Mouse (Mus musculus): ENCODE results near the gene Rps27a. TPM values are rescaled to one million over a fixed set of nuclear protein-coding genes. Genes with fewer than 3 reads are reported as not detected.
"Not testable (repeated sequence)": the region's sequence is repeated elsewhere in the genome, so short reads cannot be mapped to it uniquely, and the experiment has no call there.

Gene Rps27a
- polyA plus RNA-seq, 1 experiment = 89.4 TPM

GRCm38 (mm10) chr11:29560990-29561389 lies 13.1 kb upstream of the Rps27a start:
- no peak for DNase-seq (ENCODE audit: low read depth in 1 of 2, low spot score in 2 of 2)
- Histone ChIP-seq H3K4me1 (ENCODE audit: control insufficient read depth, insufficient read depth, insufficient read length) (no peaks in the 10 kb centered on the region), H3K4me3 (ENCODE audit: extremely low read depth, insufficient read depth, insufficient read length) (no peak overlapping the region), H3K27ac (ENCODE audit: insufficient read depth, low read length) (no peak overlapping the region), H3K36me3 (ENCODE audit: control insufficient read depth, insufficient read depth, low read length) (no peaks in the 10 kb centered on the region), H3K27me3 (ENCODE audit: control insufficient read depth, insufficient read depth, low read length) (no peaks in the 10 kb centered on the region)
- no peak for TF ChIP-seq CTCF (IDR thresholded peaks at IDR 0.05; ENCODE audit: extremely low read depth, insufficient read depth, insufficient read length, insufficient replicate concordance)
- no peak for TF ChIP-seq POLR2A (IDR thresholded peaks at IDR 0.05; ENCODE audit: low read depth, low read length)
- 83% methylated on average over 3 of the region's 3 CpGs for WGBS

- Histone ChIP-seq H3K27ac (ENCODE audit: insufficient read depth, low read length) (no peak overlapping the region), H3K36me3 (ENCODE audit: control insufficient read depth, insufficient read depth, low read length) (no peaks in the 10 kb centered on the region), H3K4me3 (ENCODE audit: extremely low read depth, insufficient read depth, insufficient read length) (no peak overlapping the region), H3K4me1 (ENCODE audit: control insufficient read depth, insufficient read depth, insufficient read length) (no peaks in the 10 kb centered on the region), H3K27me3 (ENCODE audit: control insufficient read depth, insufficient read depth, low read length) (no peaks in the 10 kb centered on the region)
- DNase-seq (ENCODE audit: low read depth in 1 of 2, low spot score in 2 of 2) = no peak
- WGBS = 86% methylated on average over 9 of the region's 9 CpGs
- TF ChIP-seq CTCF (IDR thresholded peaks at IDR 0.05; ENCODE audit: extremely low read depth, insufficient read depth, insufficient read length, insufficient replicate concordance) (no peak), POLR2A (IDR thresholded peaks at IDR 0.05; ENCODE audit: low read depth, low read length) (no peak)
Observed at GRCm38 (mm10) chr11:29560452-29560851, 12.5 kb upstream of the Rps27a start.

GRCm38 (mm10) chr11:29549425-29549778 lies 1.5 kb upstream of the Rps27a start:
- H3K27ac ChIP-seq (ENCODE audit: insufficient read depth, low read length) = no peak overlapping the region
- no peak overlapping the region for H3K4me3 ChIP-seq (ENCODE audit: extremely low read depth, insufficient read depth, insufficient read length)
- WGBS = 5% methylated on average over 1 of the region's 1 CpGs
- DNase-seq (ENCODE audit: low read depth in 1 of 2, low spot score in 2 of 2) = peak in 1 of 2 experiments; percentile 8
- H3K27me3 ChIP-seq (ENCODE audit: control insufficient read depth, insufficient read depth, low read length) = no peaks in the 10 kb centered on the region
- H3K4me1 ChIP-seq (ENCODE audit: control insufficient read depth, insufficient read depth, insufficient read length) = peaks cover 2% of the 10 kb centered on the region; the same call in 1 of the 2 replicates
- TF ChIP-seq CTCF (IDR thresholded peaks at IDR 0.05; ENCODE audit: extremely low read depth, insufficient read depth, insufficient read length, insufficient replicate concordance) = no peak
- TF ChIP-seq POLR2A (IDR thresholded peaks at IDR 0.05; ENCODE audit: low read depth, low read length) = no peak
- H3K36me3 ChIP-seq (ENCODE audit: control insufficient read depth, insufficient read depth, low read length) = peaks cover 8% of the 10 kb centered on the region

GRCm38 (mm10) chr11:29548504-29549424 lies 855 bp upstream of the Rps27a start:
- Histone ChIP-seq H3K36me3 (ENCODE audit: control insufficient read depth, insufficient read depth, low read length) (peaks cover 14% of the 10 kb centered on the region), H3K4me3 (ENCODE audit: extremely low read depth, insufficient read depth, insufficient read length) (peak overlapping the region; percentile 66), H3K27me3 (ENCODE audit: control insufficient read depth, insufficient read depth, low read length) (no peaks in the 10 kb centered on the region), H3K4me1 (ENCODE audit: control insufficient read depth, insufficient read depth, insufficient read length) (peaks cover 2% of the 10 kb centered on the region; the same call in 1 of the 2 replicates), H3K27ac (ENCODE audit: insufficient read depth, low read length) (peak overlapping the region; percentile 92)
- DNase-seq (ENCODE audit: low read depth in 1 of 2, low spot score in 2 of 2) = no peak
- TF ChIP-seq POLR2A (IDR thresholded peaks at IDR 0.05; ENCODE audit: low read depth, low read length) = no peak
- TF ChIP-seq CTCF (IDR thresholded peaks at IDR 0.05; ENCODE audit: extremely low read depth, insufficient read depth, insufficient read length, insufficient replicate concordance) = no peak
- 20% methylated on average over 23 of the region's 23 CpGs for WGBS

DNA sequence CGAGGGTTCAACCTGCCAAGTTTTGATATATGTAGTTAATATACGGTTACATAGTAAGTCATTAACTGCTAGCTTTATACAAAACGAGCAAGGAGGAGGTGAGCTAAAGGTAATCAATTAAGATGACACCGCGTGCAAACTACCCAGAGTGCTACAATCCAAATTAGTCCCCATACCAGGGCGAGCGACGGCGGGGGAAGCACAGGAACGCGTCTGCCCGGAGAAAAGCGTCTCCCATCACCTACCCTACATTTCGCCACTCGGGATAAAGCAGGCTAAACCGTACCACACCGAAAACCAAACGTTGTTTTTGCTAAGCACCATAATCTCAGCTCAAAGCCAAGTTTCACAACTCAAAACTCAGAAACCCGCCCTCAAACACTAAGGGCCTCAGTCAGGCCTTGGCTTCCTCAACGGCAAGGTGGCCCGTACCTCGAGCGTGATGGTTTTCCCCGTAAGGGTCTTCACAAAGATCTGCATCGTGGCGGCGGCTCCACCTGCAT lies 609 bp downstream of the Rps27a start:
- no peak for TF ChIP-seq POLR2A (IDR thresholded peaks at IDR 0.05; ENCODE audit: low read depth, low read length)
- TF ChIP-seq CTCF (IDR thresholded peaks at IDR 0.05; ENCODE audit: extremely low read depth, insufficient read depth, insufficient read length, insufficient replicate concordance) = no peak
- Histone ChIP-seq H3K36me3 (ENCODE audit: control insufficient read depth, insufficient read depth, low read length) (peaks cover 14% of the 10 kb centered on the region), H3K27ac (ENCODE audit: insufficient read depth, low read length) (peak overlapping the region; percentile 92), H3K27me3 (ENCODE audit: control insufficient read depth, insufficient read depth, low read length) (no peaks in the 10 kb centered on the region), H3K4me3 (ENCODE audit: extremely low read depth, insufficient read depth, insufficient read length) (peak overlapping the region; percentile 83), H3K4me1 (ENCODE audit: control insufficient read depth, insufficient read depth, insufficient read length) (peaks cover 2% of the 10 kb centered on the region; the same call in 1 of the 2 replicates)
- under 1% methylated on average over 27 of the region's 27 CpGs for WGBS
- peak in 1 of 2 experiments; percentile 6 for DNase-seq (ENCODE audit: low read depth in 1 of 2, low spot score in 2 of 2)

DNA sequence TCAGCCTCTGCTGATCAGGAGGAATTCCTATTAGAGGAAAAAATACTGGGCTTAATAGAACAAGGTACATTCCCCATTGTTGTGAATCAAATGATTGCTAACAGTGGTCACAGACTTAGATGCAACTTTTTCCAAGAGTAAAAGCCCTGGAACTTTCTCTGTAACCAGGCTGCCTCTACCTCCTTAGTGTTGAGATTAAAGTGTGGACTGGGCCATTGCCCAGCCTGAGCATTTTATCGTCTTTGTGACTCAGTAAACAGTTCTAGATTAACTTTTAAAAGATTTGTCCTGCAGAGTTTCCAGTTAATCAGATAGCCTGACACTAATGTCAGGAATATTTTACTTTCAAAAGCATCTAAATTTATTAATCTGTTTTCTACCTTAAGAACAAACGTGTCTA lies 1.1 kb downstream of the Rps27a start:
- 15% methylated on average over 2 of the region's 2 CpGs for WGBS

GRCm38 (mm10) chr11:29546297-29546696 lies 1.6 kb downstream of the Rps27a start:
- H3K36me3 ChIP-seq (ENCODE audit: control insufficient read depth, insufficient read depth, low read length) = peaks cover 14% of the 10 kb centered on the region
- H3K27me3 ChIP-seq (ENCODE audit: control insufficient read depth, insufficient read depth, low read length); H3K4me1 ChIP-seq (ENCODE audit: control insufficient read depth, insufficient read depth, insufficient read length); H3K27ac ChIP-seq (ENCODE audit: insufficient read depth, low read length); DNase-seq (ENCODE audit: low read depth in 1 of 2, low spot score in 2 of 2); H3K4me3 ChIP-seq (ENCODE audit: extremely low read depth, insufficient read depth, insufficient read length): not testable (repeated sequence)
- WGBS = 54% methylated on average over 2 of the region's 2 CpGs

More for the DNA sequence above, 1.1 kb downstream of the Rps27a start:
- H3K4me1 ChIP-seq (ENCODE audit: control insufficient read depth, insufficient read depth, insufficient read length) = peaks cover 2% of the 10 kb centered on the region; the same call in 1 of the 2 replicates
- TF ChIP-seq CTCF (IDR thresholded peaks at IDR 0.05; ENCODE audit: extremely low read depth, insufficient read depth, insufficient read length, insufficient replicate concordance) = no peak
- no peak for TF ChIP-seq POLR2A (IDR thresholded peaks at IDR 0.05; ENCODE audit: low read depth, low read length)
- peaks cover 14% of the 10 kb centered on the region for H3K36me3 ChIP-seq (ENCODE audit: control insufficient read depth, insufficient read depth, low read length)
- H3K27me3 ChIP-seq (ENCODE audit: control insufficient read depth, insufficient read depth, low read length) = no peaks in the 10 kb centered on the region
- no peak overlapping the region for H3K4me3 ChIP-seq (ENCODE audit: extremely low read depth, insufficient read depth, insufficient read length)
- H3K27ac ChIP-seq (ENCODE audit: insufficient read depth, low read length) = no peak overlapping the region; the same call in 1 of the 2 replicates
- DNase-seq (ENCODE audit: low read depth in 1 of 2, low spot score in 2 of 2) = no peak

DNA sequence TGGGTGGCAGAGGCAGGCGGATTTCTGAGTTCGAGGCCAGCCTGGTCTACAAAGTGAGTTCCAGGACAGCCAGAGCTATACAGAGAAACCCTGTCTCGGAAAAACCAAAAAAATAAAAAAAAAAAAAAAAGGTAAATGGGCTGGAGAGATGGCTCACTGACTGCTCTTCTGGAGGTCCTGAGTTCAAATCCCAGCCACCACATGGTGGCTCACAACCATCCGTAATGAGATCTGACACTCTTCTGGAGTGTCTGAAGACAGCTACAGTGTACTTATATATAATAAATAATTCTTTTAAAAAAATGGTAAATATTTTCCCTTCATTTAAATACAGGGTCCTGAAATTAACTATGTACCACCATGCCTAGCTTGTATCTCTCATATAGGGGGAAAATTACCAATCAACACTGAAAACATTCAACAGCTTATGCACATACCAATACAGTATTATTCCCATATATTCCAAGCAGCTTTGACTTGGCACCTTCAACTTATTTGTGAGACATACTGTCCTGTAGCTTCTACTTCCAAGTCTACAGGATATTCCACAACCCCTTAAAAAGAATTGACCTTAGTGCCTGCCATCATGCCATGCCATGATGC lies 2.7 kb downstream of the Rps27a start:
- 96% methylated on average over 4 of the region's 4 CpGs for WGBS
- DNase-seq (ENCODE audit: low read depth in 1 of 2, low spot score in 2 of 2) = not testable (repeated sequence)

More for the DNA sequence above, 2.7 kb downstream of the Rps27a start:
- not testable (repeated sequence) for H3K4me1 ChIP-seq (ENCODE audit: control insufficient read depth, insufficient read depth, insufficient read length); H3K4me3 ChIP-seq (ENCODE audit: extremely low read depth, insufficient read depth, insufficient read length); H3K27me3 ChIP-seq (ENCODE audit: control insufficient read depth, insufficient read depth, low read length); H3K27ac ChIP-seq (ENCODE audit: insufficient read depth, low read length)
- peaks cover 14% of the 10 kb centered on the region for H3K36me3 ChIP-seq (ENCODE audit: control insufficient read depth, insufficient read depth, low read length)

Data from spleen, adult 2 months (tissue).